Mouse (Mus musculus): Measurements from ENCODE around the gene Mip. TPM values are rescaled to one million over a fixed set of nuclear protein-coding genes. Genes with fewer than 3 reads are reported as not detected.

The Mip gene
- polyA plus RNA-seq (2012; rRNA removed) (0.88 and 1.7 TPM in 2 replicates), polyA plus RNA-seq (2014; fragmentation: Nextera tagmentation; extraction: Ambion mirVana) (0.17 and 0.37 TPM in 2 replicates)

GRCm38 (mm10) chr10:128225538-128225937, at the start of gene Mip:
Mip (plus strand) TSS chr10:128225838.
- no peak for TF ChIP-seq POLR2A (IDR thresholded peaks at IDR 0.05; ENCODE audit: borderline replicate concordance, extremely low read depth, insufficient read depth, insufficient read length)
- 49% methylated on average over 4 of the region's 4 CpGs for WGBS
- ATAC-seq (ENCODE audit: low FRiP score, low read depth) (peak; percentile 13; the same call in 1 of the 2 replicates), DNase-seq (ENCODE audit: low spot score) (no peak)
- H3K9me3 ChIP-seq (ENCODE audit: control insufficient read depth, low read length), result no peaks in the 10 kb centered on the region
- H3K4me3 ChIP-seq (replicated peaks; ENCODE audit: low read length), result no peak within 1 kb of the TSS
- peaks cover 16% of the 10 kb centered on the region for H3K4me1 ChIP-seq (ENCODE audit: control insufficient read depth, insufficient read depth, low read length)
- no peaks in the 10 kb centered on the region for H3K36me3 ChIP-seq (ENCODE audit: control insufficient read depth, insufficient read depth, low read length)
- H3K4me2 ChIP-seq (replicated peaks; ENCODE audit: low read depth, low read length, severe bottlenecking), result no peak within 1 kb of the TSS
- no peaks in the 10 kb centered on the region for H3K27me3 ChIP-seq (ENCODE audit: control insufficient read depth, insufficient read depth, low read length)
- peak within 1 kb of the TSS; percentile 68 for H3K27ac ChIP-seq (replicated peaks; ENCODE audit: low read depth, low read length)
- H3K9ac ChIP-seq (ENCODE audit: low read depth, low read length, severe bottlenecking), result peak within 1 kb of the TSS; percentile 26; the same call in 1 of the 2 replicates

GRCm38 (mm10) chr10:128175996-128176755, 49.5 kb upstream of the Mip start:
- no peaks in the 10 kb centered on the region for H3K36me3 ChIP-seq (ENCODE audit: control insufficient read depth, insufficient read depth, low read length)
- peak overlapping the region; percentile 91 for H3K27ac ChIP-seq (replicated peaks; ENCODE audit: low read depth, low read length)
- no peaks in the 10 kb centered on the region for H3K27me3 ChIP-seq (ENCODE audit: control insufficient read depth, insufficient read depth, low read length)
- H3K9me3 ChIP-seq (ENCODE audit: control insufficient read depth, low read length), result no peaks in the 10 kb centered on the region
- peak; percentile 96 for DNase-seq (ENCODE audit: low spot score)
- peak overlapping the region; percentile 65 for H3K4me3 ChIP-seq (replicated peaks; ENCODE audit: low read length)
- WGBS, result under 1% methylated on average over 16 of the region's 17 CpGs
- peak; percentile 91 for ATAC-seq (ENCODE audit: low FRiP score, low read depth)
- peaks cover 23% of the 10 kb centered on the region for H3K4me1 ChIP-seq (ENCODE audit: control insufficient read depth, insufficient read depth, low read length)
- H3K9ac ChIP-seq (ENCODE audit: low read depth, low read length, severe bottlenecking), result peak overlapping the region; percentile 69
- H3K4me2 ChIP-seq (replicated peaks; ENCODE audit: low read depth, low read length, severe bottlenecking), result peak overlapping the region; percentile 79
- TF ChIP-seq POLR2A (IDR thresholded peaks at IDR 0.05; ENCODE audit: borderline replicate concordance, extremely low read depth, insufficient read depth, insufficient read length), result no peak

DNA sequence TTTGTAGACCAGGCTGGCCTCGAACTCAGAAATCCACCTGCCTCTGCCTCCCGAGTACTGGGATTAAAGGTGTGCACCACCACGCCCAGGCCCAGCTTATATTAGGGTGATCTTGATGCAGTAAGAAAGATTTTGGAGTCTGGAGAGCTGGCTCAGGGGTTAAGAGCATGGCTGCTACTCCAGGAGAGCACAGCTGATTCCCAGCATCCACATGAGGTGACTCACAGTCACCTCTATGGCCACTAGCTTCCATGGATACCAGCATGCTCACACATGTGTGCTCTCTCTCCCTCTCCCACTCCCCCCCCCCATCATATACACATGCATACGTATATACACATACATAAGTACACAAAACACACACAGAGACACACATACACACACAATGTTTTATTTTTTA, 48.3 kb upstream of the Mip start:
- 86% methylated on average over 4 of the region's 4 CpGs for WGBS
- DNase-seq (ENCODE audit: low spot score) (no peak), ATAC-seq (ENCODE audit: low FRiP score, low read depth) (no peak)
- Histone ChIP-seq H3K4me1 (ENCODE audit: control insufficient read depth, insufficient read depth, low read length) (peaks cover 23% of the 10 kb centered on the region), H3K4me3 (replicated peaks; ENCODE audit: low read length) (no peak overlapping the region), H3K9me3 (ENCODE audit: control insufficient read depth, low read length) (no peaks in the 10 kb centered on the region), H3K27me3 (ENCODE audit: control insufficient read depth, insufficient read depth, low read length) (no peaks in the 10 kb centered on the region), H3K36me3 (ENCODE audit: control insufficient read depth, insufficient read depth, low read length) (no peaks in the 10 kb centered on the region), H3K4me2 (replicated peaks; ENCODE audit: low read depth, low read length, severe bottlenecking) (no peak overlapping the region), H3K9ac (ENCODE audit: low read depth, low read length, severe bottlenecking) (no peak overlapping the region), H3K27ac (replicated peaks; ENCODE audit: low read depth, low read length) (no peak overlapping the region)
- TF ChIP-seq POLR2A (IDR thresholded peaks at IDR 0.05; ENCODE audit: borderline replicate concordance, extremely low read depth, insufficient read depth, insufficient read length), result no peak

GRCm38 (mm10) chr10:128179989-128180388, 45.6 kb upstream of the Mip start, which contains the start of gene Rbms2:
Rbms2 (minus strand) TSS chr10:128180297.
- H3K36me3 ChIP-seq (ENCODE audit: control insufficient read depth, insufficient read depth, low read length), result no peaks in the 10 kb centered on the region
- ATAC-seq (ENCODE audit: low FRiP score, low read depth), result no peak

DNA sequence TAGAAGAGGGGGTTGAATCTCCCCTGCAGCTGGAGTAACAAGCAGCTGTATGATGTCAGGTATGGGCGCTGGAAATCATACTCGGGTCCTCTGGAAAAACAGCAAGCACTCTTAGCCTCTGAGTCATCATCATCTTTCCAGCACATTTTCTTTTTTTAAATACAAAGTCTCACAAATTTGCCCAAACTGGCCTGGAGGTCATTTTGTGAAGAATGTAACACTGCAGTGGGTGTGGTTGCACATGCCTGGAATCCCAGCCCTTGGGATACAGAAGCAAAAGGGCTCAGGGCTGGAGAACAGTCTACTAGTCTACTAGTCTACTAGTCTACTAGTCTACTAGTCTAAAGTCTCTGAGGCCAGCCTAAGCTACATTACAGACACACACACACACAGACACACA, 41.3 kb upstream of the Mip start:
- no peak for TF ChIP-seq POLR2A (IDR thresholded peaks at IDR 0.05; ENCODE audit: borderline replicate concordance, extremely low read depth, insufficient read depth, insufficient read length)
- no peaks in the 10 kb centered on the region for H3K9me3 ChIP-seq (ENCODE audit: control insufficient read depth, low read length)
- no peak for DNase-seq (ENCODE audit: low spot score)
- WGBS, result 88% methylated on average over 2 of the region's 2 CpGs
- no peaks in the 10 kb centered on the region for H3K36me3 ChIP-seq (ENCODE audit: control insufficient read depth, insufficient read depth, low read length)
- no peak for ATAC-seq (ENCODE audit: low FRiP score, low read depth)
- H3K4me1 ChIP-seq (ENCODE audit: control insufficient read depth, insufficient read depth, low read length), result peaks cover 8% of the 10 kb centered on the region
- H3K4me3 ChIP-seq (replicated peaks; ENCODE audit: low read length), result no peak overlapping the region
- no peak overlapping the region for H3K27ac ChIP-seq (replicated peaks; ENCODE audit: low read depth, low read length)
- H3K4me2 ChIP-seq (replicated peaks; ENCODE audit: low read depth, low read length, severe bottlenecking), result no peak overlapping the region
- H3K9ac ChIP-seq (ENCODE audit: low read depth, low read length, severe bottlenecking), result no peak overlapping the region
- no peaks in the 10 kb centered on the region for H3K27me3 ChIP-seq (ENCODE audit: control insufficient read depth, insufficient read depth, low read length)

More at GRCm38 (mm10) chr10:128179989-128180388, 45.6 kb upstream of the Mip start, which contains the start of gene Rbms2:
- H3K27ac ChIP-seq (replicated peaks; ENCODE audit: low read depth, low read length), result peak within 1 kb of the TSS; percentile 79
- TF ChIP-seq POLR2A (IDR thresholded peaks at IDR 0.05; ENCODE audit: borderline replicate concordance, extremely low read depth, insufficient read depth, insufficient read length), result no peak
- 1% methylated on average over 6 of the region's 6 CpGs for WGBS
- no peaks in the 10 kb centered on the region for H3K27me3 ChIP-seq (ENCODE audit: control insufficient read depth, insufficient read depth, low read length)
- H3K4me2 ChIP-seq (replicated peaks; ENCODE audit: low read depth, low read length, severe bottlenecking), result peak within 1 kb of the TSS; percentile 30
- DNase-seq (ENCODE audit: low spot score), result no peak
- peak within 1 kb of the TSS; percentile 52 for H3K9ac ChIP-seq (ENCODE audit: low read depth, low read length, severe bottlenecking)
- peaks cover 14% of the 10 kb centered on the region for H3K4me1 ChIP-seq (ENCODE audit: control insufficient read depth, insufficient read depth, low read length)
- peak within 1 kb of the TSS; percentile 21 for H3K4me3 ChIP-seq (replicated peaks; ENCODE audit: low read length)
- no peaks in the 10 kb centered on the region for H3K9me3 ChIP-seq (ENCODE audit: control insufficient read depth, low read length)
